13 mouse cellular contexts compared by ENCODE assay signal in genomic region chr7:35790926-35791325, GRCm38 (mm10).
"Had no signal": no experiment of that assay in that cellular context is flagged by ENCODE, and none has a peak within 500 bp of the region (broad histone marks: within the 10 kb centered on the region; RNA-seq: fewer than 3 reads in every experiment).

No protein-coding gene starts in this region.

- H3K9me3 ChIP-seq: limb, embryonic 10.5 days; limb, embryonic 13.5 days; midbrain, embryonic 10.5 days had no signal

- H3K27me3 ChIP-seq: limb, embryonic 13.5 days had no signal

- ATAC-seq: intestine, postnatal 0 days; liver, postnatal 0 days; lung, postnatal 0 days had no signal

- H3K27ac ChIP-seq: kidney, postnatal 0 days; limb, embryonic 10.5 days; limb, embryonic 13.5 days; liver, embryonic 14.5 days; macrophage; midbrain, embryonic 10.5 days had no signal

- H3K4me1 ChIP-seq: midbrain, embryonic 10.5 days had no signal

- DNase-seq: liver, postnatal 0 days; right cerebral cortex, postnatal 25 days; thymus, adult 18-20 months; thymus, postnatal 36 days had no signal

- H3K9ac ChIP-seq: limb, embryonic 13.5 days; liver, embryonic 14.5 days; liver, postnatal 0 days; lung, embryonic 14.5 days had no signal

- H3K4me2 ChIP-seq: limb, embryonic 13.5 days; lung, embryonic 14.5 days had no signal

- H3K4me3 ChIP-seq: limb, embryonic 10.5 days; limb, embryonic 13.5 days; midbrain, embryonic 10.5 days had no signal
